Mouse (Mus musculus): ENCODE measurements around the gene Cry2. TPM values are rescaled to one million over a fixed set of nuclear protein-coding genes. Genes with fewer than 3 reads are reported as not detected.

Cry2 gene
- polyA plus RNA-seq, 1 experiment from 2014 or later, result 51.4 TPM

DNA sequence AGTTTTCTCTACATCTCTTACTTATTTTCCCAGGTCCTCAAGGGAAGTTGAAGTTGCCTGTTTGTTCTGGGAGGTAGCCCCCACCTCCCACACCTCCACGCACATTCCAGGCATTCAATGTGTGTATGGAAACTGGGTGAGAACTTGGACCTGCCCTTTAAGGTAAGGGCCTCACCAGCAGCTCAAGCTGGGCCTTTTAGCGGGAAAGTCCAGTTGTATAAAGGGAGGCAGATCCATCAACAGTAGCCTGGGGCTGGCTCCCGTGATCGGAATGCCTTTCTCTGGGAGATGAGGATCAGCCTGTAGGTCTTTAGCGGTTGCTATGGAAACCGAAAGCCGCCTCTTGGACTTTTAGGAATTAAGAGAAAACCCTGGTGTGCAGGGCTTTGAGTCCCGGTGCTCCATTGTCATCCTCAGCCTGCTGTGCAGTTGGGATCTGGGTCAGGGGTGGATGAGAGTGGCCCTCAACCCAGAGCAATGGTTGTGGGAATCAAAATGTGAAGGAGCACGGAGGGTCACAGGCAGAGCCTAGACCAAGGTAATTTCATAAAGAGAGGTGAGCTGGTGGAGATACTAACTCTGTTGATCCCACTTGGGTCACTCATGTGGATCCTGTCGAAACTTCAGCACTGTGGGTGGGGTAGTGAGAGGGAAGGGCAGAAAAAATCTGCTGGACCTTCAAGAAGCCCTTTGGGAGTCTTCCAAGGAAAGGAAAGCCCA, 61.7 kb downstream of the Cry2 start:
- Histone ChIP-seq H3K27ac (ENCODE audit: low read depth, low read length) (no peak overlapping the region), H3K9ac (ENCODE audit: low read depth, low read length) (no peak overlapping the region), H3K9me3 (ENCODE audit: control insufficient read depth, low read length) (no peaks in the 10 kb centered on the region), H3K4me1 (ENCODE audit: control insufficient read depth, insufficient read depth, low read depth, low read length) (peaks cover 38% of the 10 kb centered on the region), H3K27me3 (replicated peaks; ENCODE audit: control insufficient read depth, insufficient read depth, low read length) (peaks cover 10% of the 10 kb centered on the region), H3K36me3 (ENCODE audit: control insufficient read depth, insufficient read depth, low read length) (no peaks in the 10 kb centered on the region), H3K4me2 (ENCODE audit: low read length) (no peak overlapping the region), H3K4me3 (ENCODE audit: low read length) (no peak overlapping the region)
- WGBS, result 7% methylated on average over 10 of the region's 10 CpGs
- no peak for ATAC-seq

DNA sequence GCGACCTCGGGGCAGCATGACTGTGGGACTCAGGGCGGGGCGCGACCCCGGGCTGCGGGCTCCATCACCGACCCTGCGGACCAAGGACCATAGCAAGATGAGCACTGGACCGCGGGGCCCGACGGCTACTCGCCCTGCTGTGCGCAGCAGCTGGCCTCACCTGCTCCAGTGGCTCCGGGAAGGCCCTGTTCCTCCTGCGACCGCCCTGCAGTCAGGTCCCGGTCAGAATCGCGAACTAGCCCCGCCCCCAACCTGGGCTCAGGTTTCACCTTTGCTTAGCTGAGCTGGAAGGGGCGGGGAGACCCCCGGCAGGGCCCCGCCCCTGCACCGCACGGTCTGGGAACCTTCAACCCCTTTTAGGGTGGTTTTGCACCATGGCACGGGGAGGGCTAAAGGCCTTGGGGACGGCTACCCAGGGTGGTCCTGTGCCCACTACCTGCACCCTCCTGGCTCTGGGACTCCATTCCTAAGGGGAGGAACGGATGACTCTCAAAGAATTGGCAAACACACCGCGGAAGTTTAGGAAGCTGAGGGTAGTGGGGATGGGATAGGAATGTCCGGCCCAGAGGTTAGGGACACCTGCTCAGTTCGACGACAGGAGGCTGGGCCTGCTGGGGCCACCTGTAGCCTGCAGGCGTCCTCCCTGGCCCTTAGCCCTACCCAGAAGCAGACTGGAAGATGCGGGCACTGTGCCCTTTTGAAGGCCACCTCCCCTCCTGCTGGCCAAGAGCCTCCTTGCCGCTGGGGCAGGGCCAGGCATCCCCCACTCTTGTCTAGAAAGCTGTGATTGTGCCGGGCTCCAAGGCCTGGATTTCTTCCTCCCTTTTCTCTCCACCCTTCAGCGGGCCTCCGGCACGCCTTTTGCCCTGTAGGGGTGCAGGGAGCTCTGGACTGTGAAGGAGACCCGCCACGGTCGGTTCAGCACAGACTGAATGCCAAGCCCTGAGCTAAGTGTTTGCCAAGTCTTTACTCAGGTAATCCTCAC, 62.7 kb downstream of the Cry2 start:
- Histone ChIP-seq H3K4me1 (ENCODE audit: control insufficient read depth, insufficient read depth, low read depth, low read length) (peaks cover 33% of the 10 kb centered on the region), H3K4me3 (ENCODE audit: low read length) (peak overlapping the region; percentile 33), H3K9ac (ENCODE audit: low read depth, low read length) (peak overlapping the region; percentile 55), H3K27me3 (replicated peaks; ENCODE audit: control insufficient read depth, insufficient read depth, low read length) (peaks cover 10% of the 10 kb centered on the region), H3K4me2 (ENCODE audit: low read length) (peak overlapping the region; percentile 56), H3K36me3 (ENCODE audit: control insufficient read depth, insufficient read depth, low read length) (no peaks in the 10 kb centered on the region), H3K9me3 (ENCODE audit: control insufficient read depth, low read length) (no peaks in the 10 kb centered on the region), H3K27ac (ENCODE audit: low read depth, low read length) (no peak overlapping the region)
- no peak for ATAC-seq
- WGBS, result 4% methylated on average over 45 of the region's 45 CpGs

DNA sequence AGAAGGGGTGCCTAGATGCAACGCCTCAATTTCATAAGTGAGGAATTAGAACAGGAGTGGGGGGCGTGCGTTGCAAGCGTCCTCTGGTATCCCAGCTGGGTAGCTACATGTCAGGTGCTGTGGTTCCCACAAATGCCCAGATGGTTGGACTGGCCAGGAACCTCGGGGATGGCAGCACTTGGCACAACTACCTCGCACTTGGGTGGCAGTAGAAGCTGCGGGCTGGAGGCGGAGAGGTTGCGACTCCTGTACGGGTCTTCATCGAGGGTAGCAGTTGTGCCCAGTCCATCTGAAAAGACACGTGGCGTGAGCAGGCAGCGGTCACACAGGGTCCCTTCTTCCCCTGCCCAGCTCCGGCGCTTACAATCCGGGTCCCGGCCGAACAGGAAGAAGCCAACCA, 63.5 kb downstream of the Cry2 start:
- Histone ChIP-seq H3K9ac (ENCODE audit: low read depth, low read length) (peak overlapping the region; percentile 55), H3K9me3 (ENCODE audit: control insufficient read depth, low read length) (no peaks in the 10 kb centered on the region), H3K4me3 (ENCODE audit: low read length) (peak overlapping the region; percentile 33), H3K36me3 (ENCODE audit: control insufficient read depth, insufficient read depth, low read length) (no peaks in the 10 kb centered on the region), H3K27me3 (replicated peaks; ENCODE audit: control insufficient read depth, insufficient read depth, low read length) (peaks cover 10% of the 10 kb centered on the region), H3K4me1 (ENCODE audit: control insufficient read depth, insufficient read depth, low read depth, low read length) (peaks cover 27% of the 10 kb centered on the region), H3K27ac (ENCODE audit: low read depth, low read length) (no peak overlapping the region), H3K4me2 (ENCODE audit: low read length) (peak overlapping the region; percentile 56)
- no peak for ATAC-seq
- WGBS, result 10% methylated on average over 17 of the region's 19 CpGs

DNA sequence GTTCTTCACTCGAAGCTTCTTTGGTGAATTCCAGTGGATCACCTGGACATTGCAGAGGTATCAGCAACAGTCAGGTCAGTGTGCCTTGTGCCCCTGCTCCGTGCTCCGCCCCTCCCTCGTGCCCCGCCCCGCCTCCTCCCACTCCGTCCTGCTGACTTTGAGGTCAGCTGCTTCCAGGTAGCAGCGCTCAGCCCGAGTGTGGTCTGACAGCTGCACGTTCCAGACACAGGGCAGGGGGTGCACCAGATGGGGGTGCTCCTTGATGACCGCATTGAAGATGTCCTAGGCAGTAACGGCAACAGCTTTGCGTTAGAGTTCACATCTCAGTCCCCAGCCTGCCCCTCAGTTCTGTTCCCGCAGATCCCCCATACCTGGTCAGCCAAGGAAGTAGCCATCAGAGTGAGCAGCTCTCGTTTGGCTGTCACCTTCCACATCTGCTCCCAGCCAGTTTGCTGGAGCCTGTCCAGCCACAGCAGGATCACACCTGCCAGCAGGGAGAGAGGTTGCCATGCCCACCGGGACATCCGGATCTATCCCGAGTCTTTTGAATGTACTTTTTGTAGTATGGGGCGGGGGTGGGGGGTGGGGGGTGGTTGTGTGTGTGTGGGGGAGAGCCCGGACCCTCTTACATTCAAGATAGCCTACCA, 66.3 kb downstream of the Cry2 start:
- peaks cover 17% of the 10 kb centered on the region for H3K4me1 ChIP-seq (ENCODE audit: control insufficient read depth, insufficient read depth, low read depth, low read length)
- H3K4me3 ChIP-seq (ENCODE audit: low read length), result no peak overlapping the region
- no peak overlapping the region for H3K27ac ChIP-seq (ENCODE audit: low read depth, low read length)
- H3K4me2 ChIP-seq (ENCODE audit: low read length), result no peak overlapping the region
- 48% methylated on average over 20 of the region's 20 CpGs for whole genome bisulfite sequencing
- H3K27me3 ChIP-seq (replicated peaks; ENCODE audit: control insufficient read depth, insufficient read depth, low read length), result peaks cover 10% of the 10 kb centered on the region
- no peak for ATAC-seq
- no peaks in the 10 kb centered on the region for H3K9me3 ChIP-seq (ENCODE audit: control insufficient read depth, low read length)
- no peak overlapping the region for H3K9ac ChIP-seq (ENCODE audit: low read depth, low read length)
- peaks cover 3% of the 10 kb centered on the region; the same call in 1 of the 2 replicates for H3K36me3 ChIP-seq (ENCODE audit: control insufficient read depth, insufficient read depth, low read length)

DNA sequence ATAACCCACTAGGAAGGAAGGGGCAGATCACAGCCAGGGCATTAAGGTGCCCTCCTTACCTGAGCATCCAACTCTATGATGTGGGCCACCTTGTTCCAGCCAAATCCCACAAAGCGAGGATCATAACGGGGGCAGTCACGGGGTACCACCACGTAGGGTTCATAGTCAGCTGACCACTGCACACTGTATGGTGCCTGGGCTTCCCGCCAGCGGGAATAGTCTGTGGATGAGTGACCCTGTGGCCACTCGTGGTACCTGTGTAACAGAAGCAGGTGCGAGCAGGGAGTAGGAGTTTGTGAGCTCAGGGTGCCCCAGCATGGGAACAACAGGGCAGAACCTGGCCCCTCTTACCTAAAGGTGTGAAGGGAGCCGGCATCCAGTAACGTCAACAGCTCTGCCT, 68.3 kb downstream of the Cry2 start:
- no peak for ATAC-seq
- Histone ChIP-seq H3K9ac (ENCODE audit: low read depth, low read length) (no peak overlapping the region), H3K4me1 (ENCODE audit: control insufficient read depth, insufficient read depth, low read depth, low read length) (peaks cover 2% of the 10 kb centered on the region), H3K4me3 (ENCODE audit: low read length) (no peak overlapping the region), H3K36me3 (ENCODE audit: control insufficient read depth, insufficient read depth, low read length) (peaks cover 3% of the 10 kb centered on the region; the same call in 1 of the 2 replicates), H3K4me2 (ENCODE audit: low read length) (no peak overlapping the region), H3K27ac (ENCODE audit: low read depth, low read length) (no peak overlapping the region), H3K9me3 (ENCODE audit: control insufficient read depth, low read length) (no peaks in the 10 kb centered on the region), H3K27me3 (replicated peaks; ENCODE audit: control insufficient read depth, insufficient read depth, low read length) (peaks cover 6% of the 10 kb centered on the region)
- 90% methylated on average over 10 of the region's 10 CpGs for whole genome bisulfite sequencing

DNA sequence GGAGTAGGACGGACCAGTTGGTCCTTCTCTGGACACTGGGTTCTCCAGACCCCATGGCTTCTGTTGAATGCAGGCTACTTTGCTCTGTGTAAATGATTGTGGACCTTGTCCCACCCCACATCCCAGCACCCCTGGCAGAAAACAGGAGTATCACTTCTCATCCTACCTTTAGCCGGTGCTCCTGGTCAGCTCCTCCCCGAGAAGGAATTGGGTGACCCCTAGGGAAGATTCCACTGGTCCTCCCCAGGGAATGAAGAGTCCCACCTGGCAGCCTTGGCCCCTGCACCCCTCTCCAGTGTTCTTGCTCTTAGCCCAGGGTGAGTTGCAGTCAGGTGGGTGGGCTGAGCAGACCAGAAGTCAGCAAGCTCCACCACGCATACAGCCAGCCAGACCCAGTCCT, 69.8 kb downstream of the Cry2 start:
- Histone ChIP-seq H3K9ac (ENCODE audit: low read depth, low read length) (no peak overlapping the region), H3K4me2 (ENCODE audit: low read length) (no peak overlapping the region), H3K4me3 (ENCODE audit: low read length) (no peak overlapping the region), H3K9me3 (ENCODE audit: control insufficient read depth, low read length) (no peaks in the 10 kb centered on the region), H3K36me3 (ENCODE audit: control insufficient read depth, insufficient read depth, low read length) (peaks cover 7% of the 10 kb centered on the region), H3K27me3 (replicated peaks; ENCODE audit: control insufficient read depth, insufficient read depth, low read length) (no peaks in the 10 kb centered on the region), H3K4me1 (ENCODE audit: control insufficient read depth, insufficient read depth, low read depth, low read length) (no peaks in the 10 kb centered on the region), H3K27ac (ENCODE audit: low read depth, low read length) (no peak overlapping the region)
- WGBS, result 91% methylated on average over 4 of the region's 4 CpGs
- ATAC-seq, result no peak

DNA sequence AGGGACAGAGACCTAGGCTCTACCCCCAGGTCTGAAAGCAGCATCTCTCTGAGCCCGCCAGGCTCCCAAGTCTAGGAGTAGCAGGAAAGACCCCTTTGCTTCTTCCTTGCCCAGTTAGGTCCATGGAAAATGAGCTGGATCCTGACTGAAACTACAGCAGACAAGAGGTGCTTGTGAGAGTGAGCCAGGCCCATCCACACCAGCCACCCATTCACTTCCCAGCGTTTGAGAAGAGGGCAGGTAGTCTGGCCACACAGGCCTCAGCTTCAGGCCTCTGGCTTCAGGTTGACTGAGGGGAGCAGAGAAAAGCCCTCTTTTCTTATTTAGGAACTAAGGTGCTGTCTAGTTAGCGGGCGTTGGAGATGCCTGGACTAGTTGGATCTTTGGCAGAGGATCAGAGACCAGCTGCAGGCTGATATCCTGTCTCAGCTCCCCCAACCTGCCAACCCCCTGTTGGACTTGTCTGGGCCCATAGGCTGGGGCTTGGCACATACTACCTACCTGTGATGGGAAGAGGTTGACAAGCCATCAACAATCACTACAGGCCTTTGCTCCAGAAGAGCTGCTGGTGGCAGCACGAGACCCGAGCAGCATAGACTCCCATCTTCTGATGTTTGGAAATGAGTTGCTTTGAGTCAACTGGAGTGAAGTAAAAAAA, 71.1 kb downstream of the Cry2 start:
- H3K9me3 ChIP-seq (ENCODE audit: control insufficient read depth, low read length), result no peaks in the 10 kb centered on the region
- H3K4me3 ChIP-seq (ENCODE audit: low read length), result no peak overlapping the region
- ATAC-seq, result no peak
- no peak overlapping the region for H3K4me2 ChIP-seq (ENCODE audit: low read length)
- WGBS, result 89% methylated on average over 6 of the region's 6 CpGs
- no peaks in the 10 kb centered on the region for H3K4me1 ChIP-seq (ENCODE audit: control insufficient read depth, insufficient read depth, low read depth, low read length)
- no peaks in the 10 kb centered on the region for H3K27me3 ChIP-seq (replicated peaks; ENCODE audit: control insufficient read depth, insufficient read depth, low read length)
- H3K27ac ChIP-seq (ENCODE audit: low read depth, low read length), result no peak overlapping the region
- H3K36me3 ChIP-seq (ENCODE audit: control insufficient read depth, insufficient read depth, low read length), result peaks cover 12% of the 10 kb centered on the region
- no peak overlapping the region for H3K9ac ChIP-seq (ENCODE audit: low read depth, low read length)

DNA sequence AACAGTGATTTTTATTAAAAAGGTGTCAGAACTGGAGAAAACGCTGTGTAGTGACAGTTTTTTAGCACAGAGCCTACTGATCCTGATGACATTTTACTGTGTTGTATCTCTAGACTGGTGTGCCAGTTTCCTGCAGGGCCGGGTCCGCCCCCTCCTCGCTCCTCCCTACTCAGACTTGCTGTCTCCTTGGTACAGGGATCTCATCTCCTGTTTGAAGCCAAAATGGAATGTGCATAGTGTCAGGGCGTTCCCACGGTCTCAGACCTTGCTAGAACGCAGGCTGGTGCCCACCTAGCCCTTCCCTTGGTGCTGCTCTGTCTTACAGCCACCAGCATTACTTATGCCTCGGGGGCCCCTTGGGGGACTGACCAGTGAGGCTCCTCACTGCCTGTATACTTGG, 72.0 kb downstream of the Cry2 start:
- WGBS, result 81% methylated on average over 8 of the region's 8 CpGs
- peaks cover 15% of the 10 kb centered on the region for H3K36me3 ChIP-seq (ENCODE audit: control insufficient read depth, insufficient read depth, low read length)

More for the DNA sequence above, 72.0 kb downstream of the Cry2 start:
- Histone ChIP-seq H3K27me3 (replicated peaks; ENCODE audit: control insufficient read depth, insufficient read depth, low read length) (no peaks in the 10 kb centered on the region), H3K4me2 (ENCODE audit: low read length) (no peak overlapping the region), H3K9me3 (ENCODE audit: control insufficient read depth, low read length) (no peaks in the 10 kb centered on the region), H3K9ac (ENCODE audit: low read depth, low read length) (no peak overlapping the region), H3K4me1 (ENCODE audit: control insufficient read depth, insufficient read depth, low read depth, low read length) (no peaks in the 10 kb centered on the region), H3K4me3 (ENCODE audit: low read length) (no peak overlapping the region), H3K27ac (ENCODE audit: low read depth, low read length) (no peak overlapping the region)
- ATAC-seq, result no peak
